Mouse (Mus musculus) CH12.LX (cell line): ENCODE results near the gene Ugt1a5. TPM values are rescaled to one million over a fixed set of nuclear protein-coding genes. Genes with fewer than 3 reads are reported as not detected.

Experiments
- DNase-seq: peaks from one replicate; pipeline ENCODE4 v3.0.0-alpha.2; 2013; ENCODE audit errors: extremely low read depth
- H3K27ac ChIP-seq: 2 replicates; pipeline ENCODE4 v1.5.1; 2012; ENCODE audit warnings: low read depth, mild to moderate bottlenecking, control low read depth, moderate library complexity; ENCODE audit not compliant: insufficient read depth
- H3K27me3 ChIP-seq: replicated peaks from 2 replicates; pipeline ENCODE3; 2012; ENCODE audit warnings: inconsistent platforms
- H3K36me3 ChIP-seq, 2 experiments: replicated peaks in 1 of 2; 2 replicates each; pipeline versions ENCODE3 to v1.6.1; 2012; ENCODE audit warnings: inconsistent platforms in 1 of 2, low read length in 1 of 2, mild to moderate bottlenecking in 1 of 2, mixed read lengths in 1 of 2, moderate library complexity in 1 of 2; ENCODE audit not compliant: control insufficient read depth in 1 of 2, insufficient read depth in 1 of 2
- H3K4me1 ChIP-seq, 2 experiments: 2 replicates each; pipeline ENCODE4 v1.6.1; 2012; ENCODE audit warnings: inconsistent platforms in 1 of 2, moderate library complexity in 1 of 2; ENCODE audit not compliant: insufficient read depth in 2 of 2, control insufficient read depth in 1 of 2
- H3K4me2 ChIP-seq: 2 replicates; pipeline ENCODE4 v1.6.1; 2012; ENCODE audit warnings: low read depth, mild to moderate bottlenecking, control low read depth; ENCODE audit not compliant: poor library complexity, insufficient read depth, severe bottlenecking
- H3K4me3 ChIP-seq, 3 experiments: fragments of 150-350 bp in 1 of 3; sonication (generic) in 1 of 3; replicated peaks in 1 of 3; 2 replicates each; pipeline versions ENCODE3 to v1.5.1; 2011 to 2012; ENCODE audit warnings: low read depth in 2 of 3, low read length in 2 of 3, mild to moderate bottlenecking in 2 of 3, moderate library complexity in 2 of 3, control low read depth in 1 of 3, improper control_type of control experiment in 1 of 3, inconsistent platforms in 1 of 3, mixed read lengths in 1 of 3; ENCODE audit not compliant: poor library complexity in 1 of 3
- H3K79me2 ChIP-seq: replicated peaks from 2 replicates; pipeline ENCODE4 v1.6.1; 2012; ENCODE audit warnings: mild to moderate bottlenecking, moderate library complexity; ENCODE audit not compliant: control insufficient read depth, poor library complexity, insufficient read depth, severe bottlenecking; ENCODE audit errors: extremely low read depth
- H3K9ac ChIP-seq: 2 replicates; pipeline ENCODE4 v1.6.1; 2012; ENCODE audit warnings: low read depth, mild to moderate bottlenecking, control low read depth, moderate library complexity; ENCODE audit not compliant: insufficient read depth
- H3K9me3 ChIP-seq: replicated peaks from 2 replicates; pipeline ENCODE3; 2012; ENCODE audit warnings: low read length, inconsistent platforms, mixed read lengths
- BHLHE40 ChIP-seq: IDR thresholded peaks from 2 replicates; pipeline ENCODE4 v1.6.1; 2011; ENCODE audit warnings: mild to moderate bottlenecking, low read depth, low read length, improper control_type of control experiment
- CHD2 ChIP-seq: IDR thresholded peaks from 2 replicates; pipeline ENCODE4 v1.6.1; 2011; ENCODE audit warnings: low read length, improper control_type of control experiment
- CTCF ChIP-seq, 2 experiments: IDR thresholded peaks in 1 of 2; conservative IDR thresholded peaks in 1 of 2; 2 replicates each; pipeline ENCODE4 v1.5.1; 2011 to 2012; ENCODE audit warnings: low read depth in 2 of 2, low read length in 2 of 2, improper control_type of control experiment in 1 of 2, inconsistent platforms in 1 of 2, mild to moderate bottlenecking in 1 of 2, moderate library complexity in 1 of 2
- ELF1 ChIP-seq: IDR thresholded peaks from 2 replicates; pipeline ENCODE4 v1.6.1; 2014; ENCODE audit warnings: low read depth, mild to moderate bottlenecking, inconsistent platforms, low read length, improper control_type of control experiment
- EP300 ChIP-seq: IDR thresholded peaks from 2 replicates; pipeline ENCODE4 v1.6.1; 2011; ENCODE audit warnings: low read length, improper control_type of control experiment
- GABPA ChIP-seq: IDR thresholded peaks from 2 replicates; pipeline ENCODE4 v1.6.1; 2012; ENCODE audit warnings: low read depth, low read length, improper control_type of control experiment, inconsistent platforms; ENCODE audit not compliant: insufficient replicate concordance
- HCFC1 ChIP-seq: IDR thresholded peaks from 2 replicates; pipeline ENCODE4 v1.6.1; 2012; ENCODE audit warnings: low read depth, mild to moderate bottlenecking, inconsistent platforms, low read length, improper control_type of control experiment
- JUN ChIP-seq: IDR thresholded peaks from 2 replicates; pipeline ENCODE4 v1.6.1; 2011; ENCODE audit warnings: low read depth, mild to moderate bottlenecking, low read length, improper control_type of control experiment, moderate library complexity; ENCODE audit not compliant: insufficient read depth
- MAFK ChIP-seq: IDR thresholded peaks from 2 replicates; pipeline ENCODE4 v1.6.1; 2011; ENCODE audit warnings: low read length, improper control_type of control experiment; ENCODE audit not compliant: insufficient replicate concordance
- MAX ChIP-seq: IDR thresholded peaks from 2 replicates; pipeline ENCODE4 v1.6.1; 2011; ENCODE audit warnings: low read length, improper control_type of control experiment
- MAZ ChIP-seq: IDR thresholded peaks from 2 replicates; pipeline ENCODE4 v1.6.1; 2012; ENCODE audit warnings: low read depth, mild to moderate bottlenecking, inconsistent platforms, low read length, improper control_type of control experiment, moderate library complexity
- MEF2A ChIP-seq: IDR thresholded peaks from 2 replicates; pipeline ENCODE4 v1.6.1; 2014; ENCODE audit warnings: low read depth, mild to moderate bottlenecking, inconsistent platforms, low read length, improper control_type of control experiment, borderline replicate concordance
- MXI1 ChIP-seq: IDR thresholded peaks from 2 replicates; pipeline ENCODE4 v1.6.1; 2011; ENCODE audit warnings: mild to moderate bottlenecking, low read depth, low read length, improper control_type of control experiment
- NELFE ChIP-seq: IDR thresholded peaks from 2 replicates; pipeline ENCODE4 v1.6.1; 2011; ENCODE audit warnings: low read depth, low read length, improper control_type of control experiment
- PAX5 ChIP-seq: IDR thresholded peaks from 2 replicates; pipeline ENCODE4 v1.6.1; 2012; ENCODE audit warnings: low read length, inconsistent platforms, mixed read lengths
- POLR2A ChIP-seq: IDR thresholded peaks from 2 replicates; pipeline ENCODE4 v1.6.1; 2011; ENCODE audit warnings: low read depth, mild to moderate bottlenecking, improper control_type of control experiment, low read length
- RAD21 ChIP-seq: IDR thresholded peaks from 2 replicates; pipeline ENCODE4 v1.6.1; 2011; ENCODE audit warnings: low read depth, mild to moderate bottlenecking, low read length, improper control_type of control experiment, moderate library complexity
- SIN3A ChIP-seq: IDR thresholded peaks from 2 replicates; pipeline ENCODE4 v1.6.1; 2012; ENCODE audit warnings: low read length, improper control_type of control experiment, inconsistent platforms
- SMC3 ChIP-seq: IDR thresholded peaks from 2 replicates; pipeline ENCODE4 v1.6.1; 2011; ENCODE audit warnings: low read depth, low read length, improper control_type of control experiment
- TBP ChIP-seq: conservative IDR thresholded peaks from 2 replicates; pipeline ENCODE4 v1.6.1; 2011; ENCODE audit warnings: low read depth, low read length, improper control_type of control experiment
- TCF12 ChIP-seq: IDR thresholded peaks from 2 replicates; pipeline ENCODE4 v1.6.1; 2014; ENCODE audit warnings: low read depth, mild to moderate bottlenecking, inconsistent platforms, low read length, improper control_type of control experiment
- UBTF ChIP-seq: IDR thresholded peaks from 2 replicates; pipeline ENCODE4 v1.6.1; 2012; ENCODE audit warnings: low read depth, mild to moderate bottlenecking, inconsistent platforms, low read length, improper control_type of control experiment, moderate library complexity
- ZC3H11A ChIP-seq: IDR thresholded peaks from 2 replicates; pipeline ENCODE4 v1.6.1; 2012; ENCODE audit warnings: low read depth, mild to moderate bottlenecking, inconsistent platforms, low read length, improper control_type of control experiment
- ZKSCAN1 ChIP-seq: IDR thresholded peaks from 2 replicates; pipeline ENCODE4 v1.6.1; 2012; ENCODE audit warnings: low read depth, inconsistent platforms, low read length, improper control_type of control experiment, borderline replicate concordance
- ZMIZ1 ChIP-seq: IDR thresholded peaks from 2 replicates; pipeline ENCODE4 v1.6.1; 2012; ENCODE audit warnings: low read depth, mild to moderate bottlenecking, inconsistent platforms, low read length, improper control_type of control experiment
- dilution Hi-C: fragments of 300-500 bp; cut with MboI; formaldehyde crosslinking; loops from 2 replicates; pipeline ENCODE4 v1.14.3; 2020; ENCODE audit warnings: low sequenced_read_pairs; ENCODE audit not compliant: extremely low pct_unique_long_range_greater_than_20kb, extremely low pct_ligation_motif_present
- in situ Hi-C: fragments of 300-500 bp; cut with MboI; formaldehyde crosslinking; loops from 3 replicates; pipeline ENCODE4 v1.14.3; 2019; ENCODE audit warnings: low sequenced_read_pairs, low pct_ligation_motif_present, low pct_unique_long_range_greater_than_20kb, mixed read lengths
- polyA plus RNA-seq: library from polyadenylated mRNA; unstranded; fragments of >175 nt; gene quantifications from 2 replicates; pipeline ENCODE4 v1.2.1, GENCODE M21; 2012; ENCODE audit warnings: low read depth; ENCODE audit not compliant: insufficient read length
- total RNA-seq, 2 experiments: library from RNA; depleted of rRNA; stranded (reverse); fragments of 300-350 nt in 1 of 2; fragments of >200 nt in 1 of 2; gene quantifications; 2 replicates each; pipeline ENCODE4 v1.2.3; 2012 to 2014

The Ugt1a5 gene
- total and polyA plus RNA-seq, 3 experiments, result not detected

DNA sequence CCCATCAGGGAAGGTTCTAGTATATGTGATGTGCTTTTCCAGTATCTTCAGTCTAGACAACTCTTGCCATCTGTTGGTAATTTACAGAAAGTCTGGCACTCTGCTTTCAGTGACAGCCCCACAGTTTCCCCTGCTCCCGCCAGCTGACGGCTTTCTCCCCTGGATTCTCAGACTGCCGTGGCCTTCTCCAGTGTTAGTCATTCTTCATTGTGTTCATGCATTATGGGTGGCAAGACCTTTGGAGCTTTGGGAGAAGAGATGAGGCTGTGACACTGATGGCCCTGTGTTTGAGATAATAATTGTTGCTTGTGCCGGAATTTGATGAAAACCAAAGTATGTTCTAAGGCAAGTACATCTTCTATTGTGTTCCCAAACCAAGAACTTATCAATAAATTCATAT is 52.8 kb downstream of the Ugt1a5 start:
- Histone ChIP-seq H3K79me2 (no peaks in the 10 kb centered on the region), H3K4me1 (no peaks in the 10 kb centered on the region), H3K27me3 (no peaks in the 10 kb centered on the region), H3K9me3 (peaks cover 69% of the 10 kb centered on the region), H3K36me3 (no peaks in the 10 kb centered on the region), H3K9ac (no peak overlapping the region), H3K4me2 (no peak overlapping the region), H3K27ac (no peak overlapping the region), H3K4me3 (no peak overlapping the region)
- DNase-seq, result no peak
- in situ Hi-C loops, result no loop called here
- TF ChIP-seq RAD21 (no peak), UBTF (no peak), MAZ (no peak), TCF12 (no peak), MAX (no peak), CHD2 (no peak), MXI1 (no peak), ZMIZ1 (no peak), GABPA (no peak), CTCF (conservative IDR thresholded peaks at IDR 0.05 in 1 of 2, IDR thresholded peaks at IDR 0.05 in 1 of 2; ENCODE audit: low read depth in 2 of 2, low read length in 2 of 2) (no peak), BHLHE40 (no peak)
- dilution Hi-C loops, result no loop called here

DNA sequence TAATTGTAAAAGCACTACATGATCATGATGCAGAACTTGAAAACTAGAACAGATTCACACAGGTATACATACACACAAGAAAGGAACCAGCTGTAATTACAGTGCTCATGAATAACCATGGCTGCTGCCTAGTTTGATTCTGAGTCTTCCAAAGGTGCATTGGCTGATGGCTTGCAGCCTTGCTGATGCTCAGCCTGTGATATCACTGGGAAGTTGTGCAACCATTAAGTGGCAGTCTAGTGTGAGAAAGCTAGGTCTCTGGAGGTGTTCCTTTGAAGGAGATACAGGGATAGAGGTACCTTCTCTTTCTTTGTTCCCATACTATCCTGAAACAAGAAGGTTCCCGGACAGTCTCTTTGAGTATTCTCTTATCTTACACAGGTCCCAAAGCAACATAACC is 53.2 kb downstream of the Ugt1a5 start:
- in situ Hi-C loops, result no loop called here

DNA sequence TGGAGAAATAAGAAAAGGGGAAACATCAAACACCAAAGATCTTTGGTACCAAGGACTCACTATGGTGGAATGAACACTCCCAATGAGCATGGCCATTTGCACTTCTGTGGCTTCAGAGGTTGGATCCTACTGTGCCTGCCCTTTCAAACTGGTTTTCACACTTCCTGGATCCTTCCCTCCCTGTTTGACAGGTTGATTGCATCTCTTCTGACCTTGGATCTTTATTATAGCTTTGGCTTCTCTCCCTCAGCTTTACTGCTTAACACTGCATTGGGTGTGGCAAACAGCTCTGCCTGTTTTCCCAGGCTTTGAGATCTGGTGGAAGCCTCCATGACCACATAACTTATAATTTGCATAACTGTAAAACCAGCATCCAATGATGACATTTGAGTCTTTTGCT is 54.5 kb downstream of the Ugt1a5 start:
- H3K27ac ChIP-seq, result no peak overlapping the region
- dilution Hi-C loops, result no loop called here
- TF ChIP-seq MAFK (no peak), ZKSCAN1 (no peak), PAX5 (no peak), NELFE (no peak), HCFC1 (no peak), POLR2A (no peak), TBP (no peak), SIN3A (no peak), ELF1 (no peak), SMC3 (no peak), EP300 (no peak)
- TF ChIP-seq, all 38 proteins: peak for 0
- H3K79me2 ChIP-seq, result no peaks in the 10 kb centered on the region
- H3K4me2 ChIP-seq, result no peak overlapping the region
- DNase-seq, result peak; percentile 1
- no peaks in the 10 kb centered on the region for H3K4me1 ChIP-seq
- H3K4me3 ChIP-seq, result no peak overlapping the region
- H3K36me3 ChIP-seq, result no peaks in the 10 kb centered on the region
- H3K9ac ChIP-seq, result no peak overlapping the region
- in situ Hi-C loops, result no loop called here
- H3K27me3 ChIP-seq, result no peaks in the 10 kb centered on the region
- H3K9me3 ChIP-seq, result peaks cover 61% of the 10 kb centered on the region

More for the DNA sequence above, 53.2 kb downstream of the Ugt1a5 start:
- DNase-seq, result peak; percentile 2
- H3K79me2 ChIP-seq, result no peaks in the 10 kb centered on the region
- no peak for TF ChIP-seq JUN
- TF ChIP-seq MEF2A, result no peak
- TF ChIP-seq POLR2A, result no peak
- no peak for TF ChIP-seq NELFE
- TF ChIP-seq ZC3H11A, result no peak
- H3K36me3 ChIP-seq, result no peaks in the 10 kb centered on the region
- peaks cover 69% of the 10 kb centered on the region for H3K9me3 ChIP-seq
- dilution Hi-C loops, result no loop called here
- H3K27ac ChIP-seq, result no peak overlapping the region
- H3K4me2 ChIP-seq, result no peak overlapping the region
- H3K4me3 ChIP-seq, result no peak overlapping the region
- H3K4me1 ChIP-seq, result no peaks in the 10 kb centered on the region
- H3K9ac ChIP-seq, result no peak overlapping the region
- no peaks in the 10 kb centered on the region for H3K27me3 ChIP-seq
